Comparison of ENCODE assay signal across 8 mouse cellular contexts in the genomic region with DNA sequence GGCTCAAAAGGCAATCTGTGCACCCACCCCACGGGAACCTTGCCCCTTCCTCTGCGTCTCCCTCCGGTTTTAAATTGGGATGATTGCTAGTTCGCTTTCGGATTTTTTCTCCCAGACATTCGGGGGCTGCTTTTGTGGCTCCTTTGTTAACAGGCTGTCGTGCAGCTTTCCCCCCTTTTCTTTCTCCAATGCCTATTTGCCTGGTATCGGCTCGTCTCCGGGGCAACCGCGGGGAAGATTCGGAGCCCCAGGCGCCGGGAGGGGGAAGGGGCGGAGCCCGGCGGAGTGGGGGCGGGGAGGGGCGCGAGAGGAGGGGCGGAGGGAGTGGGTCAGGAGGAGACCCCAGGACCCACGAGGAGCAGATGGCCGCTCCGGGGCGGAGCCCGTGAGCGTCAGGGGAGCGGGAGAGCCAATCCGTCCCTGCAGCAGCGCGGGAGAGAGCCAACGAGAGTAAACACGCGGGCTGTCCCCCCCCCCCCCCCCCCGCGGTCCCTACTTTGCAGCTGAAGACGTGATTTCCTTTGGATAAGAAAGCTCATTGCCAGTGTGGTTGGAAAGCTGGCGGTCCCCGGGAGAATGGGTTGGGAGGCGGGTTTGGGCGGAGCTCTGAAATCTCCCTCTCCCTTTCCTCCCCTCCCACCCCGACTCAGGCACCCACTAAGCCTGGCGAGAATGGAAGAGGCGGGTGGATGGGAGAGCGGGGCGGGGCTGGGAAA. TPM values are rescaled to one million over a fixed set of nuclear protein-coding genes. Genes with fewer than 3 reads are reported as not detected.
DNase-seq lines count a peak whose midpoint lies in the region; ATAC-seq and TF ChIP-seq lines count a peak whose summit lies in the region.

No protein-coding gene starts in this region.

- H3K4me2 ChIP-seq in hindbrain, embryonic 13.5 days: peak overlapping the region; percentile 65

- peak overlapping the region; percentile 99 for H3K9ac ChIP-seq in hindbrain, embryonic 13.5 days

- peak overlapping the region; percentile 84 for H3K4me3 ChIP-seq in hindbrain, embryonic 13.5 days

- no peaks in the 10 kb centered on the region for H3K27me3 ChIP-seq in Patski
- no peaks in the 10 kb centered on the region for H3K27me3 ChIP-seq in hindbrain, embryonic 13.5 days

- peak; percentile 42 for DNase-seq in Patski (ENCODE audit: low read depth, low spot score)
- DNase-seq in cerebellum, adult 9-11 months: peak; percentile 85
- peak; percentile 84 to 88 for DNase-seq in frontal cortex, postnatal 14 days (ENCODE audit: low spot score in 2 of 2)
- peak; percentile 70 to 71 for DNase-seq in layer of hippocampus, postnatal 25 days (ENCODE audit: extremely low spot score in 1 of 2, low spot score in 1 of 2)
- peak; percentile 96 for DNase-seq in lung, postnatal 10 days
- DNase-seq in retina, adult 2 months (ENCODE audit: low read depth, low spot score): peak; percentile 65
- DNase-seq in thymus, postnatal 36 days: peak; percentile 82 to 85

- POLR2A ChIA-PET in Patski (lab: Charles Lee): no interaction called here

- ATAC-seq in Patski: peak; percentile 66
- peak; percentile 93 for ATAC-seq in hindbrain, embryonic 13.5 days (ENCODE audit: low FRiP score)

- CTCF ChIA-PET in Patski (lab: Charles Lee): interaction anchor here (0.9 kb wide), 1 partner anchor 15 kb away, joined by 3 read pairs; no protein-coding TSS in a partner anchor

- peaks cover 8% of the 10 kb centered on the region for H3K36me3 ChIP-seq in hindbrain, embryonic 13.5 days

- in situ Hi-C loops in Patski (cut with MboI; ENCODE audit: low pct_unique_long_range_greater_than_20kb): no loop called here

- H3K9me3 ChIP-seq in hindbrain, embryonic 13.5 days: no peaks in the 10 kb centered on the region

- H3K4me1 ChIP-seq in hindbrain, embryonic 13.5 days (replicated peaks): peaks cover 7% of the 10 kb centered on the region

- peak overlapping the region; percentile 99 for H3K27ac ChIP-seq in hindbrain, embryonic 13.5 days

- WGBS in hindbrain, embryonic 13.5 days: under 1% methylated on average over 32 of the region's 47 CpGs

- no peak for TF ChIP-seq CTCF in Patski (IDR thresholded peaks at IDR 0.05)

RNA-seq across cellular contexts. Expression of a gene that starts 2.2 kb away (rescaled TPM):
- polyA plus RNA-seq in Patski (2021): 99.7 TPM
- polyA plus RNA-seq in hindbrain, embryonic 13.5 days (2015; fragmentation: Nextera tagmentation; extraction: Ambion mirVana): 254 and 257 TPM in 2 replicates
- 100 to 1,000 TPM; 130 to 131 TPM for total RNA-seq in layer of hippocampus, postnatal 25 days (2021)

Comparison
In these comparisons a context has a peak if more than half of its experiments do, and no peak if none do; other contexts are left out.
1. Peak in every context shown above with its lines: DNase-seq, ATAC-seq, H3K4me3 ChIP-seq and H3K27ac ChIP-seq.
2. DNase-seq: peak in every context shown above with its lines; median percentile 96 in lung, postnatal 10 days; 86 in frontal cortex, postnatal 14 days; 85 in cerebellum, adult 9-11 months; 84 in thymus, postnatal 36 days; 70 in layer of hippocampus, postnatal 25 days; 65 in retina, adult 2 months; 42 in Patski.